Mouse (Mus musculus) neural tube, postnatal 0 days (tissue): ENCODE measurements around the gene Krt12. TPM values are rescaled to one million over a fixed set of nuclear protein-coding genes. Genes with fewer than 3 reads are reported as not detected.

Experiments
- polyA plus RNA-seq: library from polyadenylated mRNA; unstranded; fragments of >200 nt; fragmentation: Nextera tagmentation; extraction: Ambion mirVana; gene quantifications from 2 replicates; pipeline ENCODE4 v1.2.1, GENCODE M21; 2015

Gene Krt12
- 0.21 and 0.27 TPM in 2 replicates for polyA plus RNA-seq

GRCm38 (mm10) chr11:99422159-99422558 lies at the start of gene Krt12:
TSS of gene Krt12 (minus strand) at chr11:99422259.

DNA sequence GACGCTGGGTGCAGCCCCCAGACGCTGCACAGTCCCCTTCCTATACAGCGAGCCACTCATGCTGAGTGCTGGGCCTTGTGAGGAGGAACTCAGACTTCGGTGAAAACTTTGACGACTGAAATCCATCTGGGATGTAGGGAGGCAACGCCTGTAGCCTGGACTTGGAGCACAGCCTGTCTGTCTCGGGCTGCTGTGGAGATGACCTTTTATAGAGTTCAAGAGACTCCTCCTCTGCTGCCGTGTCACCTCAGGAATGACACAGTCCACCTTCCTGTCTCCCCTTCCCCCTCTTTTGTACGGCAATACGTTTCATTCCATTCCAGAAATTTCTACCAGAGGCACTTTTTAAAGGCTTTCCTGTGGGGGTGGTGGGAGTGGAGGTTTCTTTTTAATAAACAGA lies 15.9 kb upstream of the Krt12 start, which contains the start of gene Krt20:
Gene Krt20, minus strand, starts transcription at position 179 of the 400 bp plus-strand sequence.

GRCm38 (mm10) chr11:99389264-99389663 lies 32.8 kb downstream of the Krt12 start, which contains the start of gene Krt10:
TSS of gene Krt10 (minus strand) at chr11:99389364.

DNA sequence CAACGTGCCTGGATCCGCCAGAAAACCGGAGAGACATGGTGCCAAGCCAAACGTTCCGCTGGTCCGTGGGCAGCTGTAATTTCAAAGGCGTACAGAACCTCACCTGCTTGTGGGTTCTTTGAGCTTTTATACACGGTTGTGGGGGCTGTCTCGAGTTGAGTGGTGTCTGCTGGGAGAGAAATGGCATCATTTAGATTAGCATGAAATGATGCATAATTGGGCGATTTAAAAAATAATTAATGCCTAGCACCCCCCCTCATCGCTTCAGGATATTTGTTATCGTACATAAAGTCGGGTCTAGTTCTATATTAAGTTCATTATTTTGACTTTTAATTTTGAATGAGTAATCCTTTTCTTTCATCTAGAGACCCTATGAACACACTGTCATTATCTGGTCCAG lies 47.3 kb downstream of the Krt12 start, which contains the start of gene Krt28:
Gene Krt28, minus strand, starts transcription at position 101 of the 400 bp plus-strand sequence.

Other genes with a start within 250 kb of the Krt12 start
- gene Smarce1, start 191.2 kb downstream of the Krt12 start, polyA plus RNA-seq = 120 and 139 TPM in 2 replicates
- gene Krt222, start 178.2 kb downstream of the Krt12 start, polyA plus RNA-seq = 14.1 and 15.5 TPM in 2 replicates
- gene Krt24, start 137.0 kb downstream of the Krt12 start, polyA plus RNA-seq = 0.13 TPM in 1 of 2 replicates, not detected in the other
- 1.7 and 1.8 TPM in 2 replicates for gene Krt25, start 99.3 kb downstream of the Krt12 start, polyA plus RNA-seq
- gene Krt26, start 84.3 kb downstream of the Krt12 start, polyA plus RNA-seq = 0.30 and 0.69 TPM in 2 replicates
- 0.43 and 0.71 TPM in 2 replicates for gene Krt27, start 71.2 kb downstream of the Krt12 start, polyA plus RNA-seq
- gene Krt28, start 47.4 kb downstream of the Krt12 start, polyA plus RNA-seq = 0.45 and 0.55 TPM in 2 replicates
- gene Krt10, start 32.9 kb downstream of the Krt12 start, polyA plus RNA-seq = 37.8 and 38.5 TPM in 2 replicates
- 0.08 and 0.19 TPM in 2 replicates for gene Krt20, start 15.9 kb upstream of the Krt12 start, polyA plus RNA-seq
- 0.33 and 0.57 TPM in 2 replicates for gene Krt23, start 70.9 kb upstream of the Krt12 start, polyA plus RNA-seq
- not detected in 2 replicates for gene Krt39, start 99.1 kb upstream of the Krt12 start, polyA plus RNA-seq
- gene Krt40, start 120.9 kb upstream of the Krt12 start, polyA plus RNA-seq = not detected in 2 replicates
- gene Krtap3-3, start 128.6 kb upstream of the Krt12 start, polyA plus RNA-seq = not detected in 2 replicates
- gene Krtap3-2, start 134.6 kb upstream of the Krt12 start, polyA plus RNA-seq = not detected in 2 replicates
- not detected in 2 replicates for gene Gm11939, start 137.2 kb upstream of the Krt12 start, polyA plus RNA-seq
- gene Krtap3-1, start 144.4 kb upstream of the Krt12 start, polyA plus RNA-seq = not detected in 2 replicates
- not detected in 2 replicates for gene Krtap1-5, start 158.8 kb upstream of the Krt12 start, polyA plus RNA-seq
- not detected in 2 replicates for gene Krtap1-4, start 161.4 kb upstream of the Krt12 start, polyA plus RNA-seq
- gene Krtap1-3, start 169.1 kb upstream of the Krt12 start, polyA plus RNA-seq = not detected in 2 replicates
- not detected in 2 replicates for gene Krtap9-3, start 175.8 kb upstream of the Krt12 start, polyA plus RNA-seq
- not detected in 2 replicates for gene Gm11938, start 181.0 kb upstream of the Krt12 start, polyA plus RNA-seq
- not detected in 2 replicates for gene Gm11937, start 187.9 kb upstream of the Krt12 start, polyA plus RNA-seq
- gene Krtap2-4, start 192.6 kb upstream of the Krt12 start, polyA plus RNA-seq = not detected in 2 replicates
- not detected in 2 replicates for gene Gm11562, start 198.2 kb upstream of the Krt12 start, polyA plus RNA-seq
- gene Krtap4-1, start 206.0 kb upstream of the Krt12 start, polyA plus RNA-seq = not detected in 2 replicates
- not detected in 2 replicates for gene Krtap4-2, start 212.8 kb upstream of the Krt12 start, polyA plus RNA-seq
- not detected in 2 replicates for gene Krtap4-7, start 221.8 kb upstream of the Krt12 start, polyA plus RNA-seq
- gene Gm11555, start 228.0 kb upstream of the Krt12 start, polyA plus RNA-seq = not detected in 2 replicates
- not detected in 2 replicates for gene Gm11563, start 236.7 kb upstream of the Krt12 start, polyA plus RNA-seq
- gene Krtap4-6, start 243.7 kb upstream of the Krt12 start, polyA plus RNA-seq = not detected in 2 replicates